Mouse (Mus musculus): ENCODE results near the gene Btrc. TPM values are rescaled to one million over a fixed set of nuclear protein-coding genes. Genes with fewer than 3 reads are reported as not detected.

Btrc gene
- polyA plus RNA-seq, 1 experiment from 2014 or later, result 40.6 TPM

DNA sequence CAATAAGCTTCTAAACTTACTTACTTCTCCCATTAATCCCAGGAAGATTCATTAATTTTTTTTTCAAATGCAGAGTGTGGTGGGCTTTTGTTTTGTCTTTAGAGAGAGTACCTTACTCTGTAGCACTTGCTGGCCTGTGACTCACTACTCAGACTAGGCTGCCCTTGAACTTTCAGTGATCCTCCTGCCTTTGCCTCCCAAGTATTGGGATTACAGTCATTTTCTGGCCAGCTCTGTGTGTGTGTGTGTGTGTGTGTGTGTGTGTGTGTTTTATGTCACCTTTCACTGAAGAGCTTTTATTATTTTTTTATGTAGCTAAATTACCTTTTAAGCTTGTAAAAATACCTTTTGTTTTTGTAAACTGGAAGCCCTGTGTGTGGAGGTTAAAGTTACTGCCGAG is 84.4 kb downstream of the Btrc start:
- H3K4me1 ChIP-seq, result peaks cover 5% of the 10 kb centered on the region; the same call in 1 of the 2 replicates
- no peak overlapping the region for H3K4me3 ChIP-seq
- no peak overlapping the region for H3K27ac ChIP-seq
- H3K36me3 ChIP-seq, result no peaks in the 10 kb centered on the region
- no peak overlapping the region for H3K4me2 ChIP-seq
- H3K9me3 ChIP-seq, result no peaks in the 10 kb centered on the region
- 50% methylated on average over 1 of the region's 1 CpGs for WGBS
- ATAC-seq (ENCODE audit: insufficient number of reproducible peaks, low FRiP score, low TSS enrichment, low read depth), result no peak
- no peak overlapping the region for H3K9ac ChIP-seq
- H3K27me3 ChIP-seq, result no peaks in the 10 kb centered on the region

DNA sequence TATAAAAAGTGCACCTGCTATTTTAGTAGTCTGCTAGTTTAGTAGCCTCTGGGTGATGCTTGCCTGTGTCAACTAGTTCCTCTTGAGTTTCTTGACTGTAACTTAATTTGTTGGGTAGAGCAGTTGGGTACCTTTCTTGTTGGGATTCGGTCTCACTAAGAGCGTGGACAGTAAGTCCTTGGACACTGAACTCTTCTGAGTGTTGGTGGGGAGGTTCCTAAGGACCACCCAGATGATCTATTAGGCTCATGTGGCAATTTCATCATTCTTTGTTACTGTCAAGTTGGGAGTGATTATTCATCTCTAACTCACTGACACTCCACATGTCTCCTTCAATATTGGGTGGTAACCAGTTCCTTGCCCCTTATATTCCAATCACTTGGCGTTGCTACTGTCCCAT is 90.9 kb downstream of the Btrc start:
- no peak overlapping the region for H3K4me2 ChIP-seq
- H3K9me3 ChIP-seq, result no peaks in the 10 kb centered on the region
- no peak overlapping the region for H3K4me3 ChIP-seq
- H3K27ac ChIP-seq, result no peak overlapping the region
- 93% methylated on average over 3 of the region's 3 CpGs for WGBS
- H3K27me3 ChIP-seq, result no peaks in the 10 kb centered on the region; the same call in 1 of the 2 replicates
- H3K36me3 ChIP-seq, result no peaks in the 10 kb centered on the region
- H3K9ac ChIP-seq, result no peak overlapping the region
- no peaks in the 10 kb centered on the region for H3K4me1 ChIP-seq
- ATAC-seq (ENCODE audit: insufficient number of reproducible peaks, low FRiP score, low TSS enrichment, low read depth), result no peak

DNA sequence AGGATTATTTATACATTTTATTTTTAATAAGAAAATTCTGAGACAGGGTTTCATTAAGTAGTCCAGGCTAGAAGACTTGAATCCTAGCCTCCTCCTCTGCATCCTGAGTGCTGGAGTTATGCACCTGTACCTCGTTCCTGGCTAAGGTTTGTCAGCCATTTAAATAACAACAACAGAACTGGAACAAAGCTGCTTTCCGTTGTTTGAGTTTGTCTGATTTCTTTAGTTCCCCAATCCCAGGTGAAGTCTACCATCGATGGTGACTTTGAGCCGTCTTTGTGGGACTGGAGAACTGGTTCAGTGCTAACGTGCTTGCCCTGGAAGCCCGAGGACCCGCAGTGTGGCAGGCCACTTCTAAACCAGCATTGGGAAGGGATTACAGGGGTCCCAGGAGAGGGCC is 93.4 kb downstream of the Btrc start:
- H3K4me2 ChIP-seq, result no peak overlapping the region
- 0 out of 2 replicates have a peak, but pooled peaks cover 2% of the 10 kb centered on the region for H3K4me1 ChIP-seq
- no peak overlapping the region for H3K4me3 ChIP-seq
- H3K27ac ChIP-seq, result no peak overlapping the region
- no peak for ATAC-seq (ENCODE audit: insufficient number of reproducible peaks, low FRiP score, low TSS enrichment, low read depth)
- H3K9ac ChIP-seq, result no peak overlapping the region
- WGBS, result 89% methylated on average over 7 of the region's 7 CpGs
- H3K36me3 ChIP-seq, result no peaks in the 10 kb centered on the region
- H3K27me3 ChIP-seq, result no peaks in the 10 kb centered on the region; the same call in 1 of the 2 replicates
- H3K9me3 ChIP-seq, result no peaks in the 10 kb centered on the region

DNA sequence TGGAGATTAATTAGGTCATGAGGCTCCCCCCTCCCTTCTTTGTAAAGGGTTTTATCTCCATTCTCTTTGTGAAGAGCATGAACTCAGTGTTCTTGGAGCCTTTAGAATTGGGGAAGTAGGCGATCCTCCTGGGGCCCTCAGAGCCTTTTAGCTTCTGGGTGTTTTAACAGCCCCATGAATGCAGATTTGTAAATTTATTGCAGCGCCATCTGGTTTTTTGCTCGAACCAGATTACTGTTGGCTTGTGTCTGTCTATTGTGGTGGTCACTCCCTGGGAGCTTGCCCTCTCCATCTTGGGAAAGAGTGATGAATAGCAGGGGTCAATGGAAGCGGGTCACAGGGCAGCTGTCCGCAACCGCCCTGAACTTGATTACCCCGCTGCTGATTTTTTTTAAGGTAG is 95.2 kb downstream of the Btrc start:
- Histone ChIP-seq H3K4me1 (0 out of 2 replicates have a peak, but pooled peaks cover 2% of the 10 kb centered on the region), H3K9me3 (no peaks in the 10 kb centered on the region), H3K27ac (no peak overlapping the region), H3K9ac (no peak overlapping the region), H3K4me3 (no peak overlapping the region), H3K36me3 (no peaks in the 10 kb centered on the region), H3K4me2 (no peak overlapping the region), H3K27me3 (no peaks in the 10 kb centered on the region; the same call in 1 of the 2 replicates)
- ATAC-seq (ENCODE audit: insufficient number of reproducible peaks, low FRiP score, low TSS enrichment, low read depth), result no peak
- 39% methylated on average over 7 of the region's 7 CpGs for WGBS

DNA sequence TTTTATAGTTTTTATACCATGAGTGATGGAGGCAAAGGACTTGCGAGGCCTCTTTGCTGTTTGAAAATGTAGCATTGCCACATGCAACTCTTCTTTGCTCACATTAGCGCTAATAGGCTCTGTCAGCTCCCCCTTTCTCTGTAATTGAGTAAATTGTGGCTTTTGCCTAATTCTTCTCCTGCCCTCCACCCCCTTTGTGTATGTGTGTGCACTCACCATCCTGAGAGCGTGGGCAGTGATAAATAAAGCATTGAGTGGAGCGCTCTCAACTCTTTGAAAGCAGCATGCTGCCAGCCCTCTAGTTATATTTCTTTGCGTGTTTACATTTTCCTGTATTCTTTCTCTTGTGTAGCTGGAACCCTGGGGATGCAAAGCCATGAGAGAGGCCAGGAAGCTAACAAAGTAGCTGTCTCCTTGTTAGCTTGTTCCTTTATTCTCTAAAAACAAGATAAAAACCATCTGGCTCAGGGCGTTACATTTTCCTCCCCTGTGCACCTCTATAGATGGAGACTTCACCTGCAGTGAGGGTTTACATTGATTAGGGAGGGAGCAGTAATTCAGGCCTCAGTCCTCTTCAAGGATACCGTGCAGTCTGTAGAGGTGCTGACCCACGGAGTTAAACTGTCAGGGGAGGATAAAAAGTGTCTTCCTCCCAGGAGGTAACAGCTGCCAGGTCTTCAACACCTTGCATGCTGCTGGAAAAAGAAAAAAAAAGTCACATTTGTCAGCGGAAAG is 96.6 kb downstream of the Btrc start:
- no peaks in the 10 kb centered on the region; the same call in 1 of the 2 replicates for H3K27me3 ChIP-seq
- WGBS, result 47% methylated on average over 9 of the region's 9 CpGs
- H3K4me2 ChIP-seq, result no peak overlapping the region
- no peaks in the 10 kb centered on the region for H3K36me3 ChIP-seq
- no peak overlapping the region for H3K4me3 ChIP-seq
- H3K9me3 ChIP-seq, result no peaks in the 10 kb centered on the region
- no peak for ATAC-seq (ENCODE audit: insufficient number of reproducible peaks, low FRiP score, low TSS enrichment, low read depth)
- H3K9ac ChIP-seq, result no peak overlapping the region
- H3K4me1 ChIP-seq, result 0 out of 2 replicates have a peak, but pooled peaks cover 2% of the 10 kb centered on the region
- no peak overlapping the region for H3K27ac ChIP-seq

DNA sequence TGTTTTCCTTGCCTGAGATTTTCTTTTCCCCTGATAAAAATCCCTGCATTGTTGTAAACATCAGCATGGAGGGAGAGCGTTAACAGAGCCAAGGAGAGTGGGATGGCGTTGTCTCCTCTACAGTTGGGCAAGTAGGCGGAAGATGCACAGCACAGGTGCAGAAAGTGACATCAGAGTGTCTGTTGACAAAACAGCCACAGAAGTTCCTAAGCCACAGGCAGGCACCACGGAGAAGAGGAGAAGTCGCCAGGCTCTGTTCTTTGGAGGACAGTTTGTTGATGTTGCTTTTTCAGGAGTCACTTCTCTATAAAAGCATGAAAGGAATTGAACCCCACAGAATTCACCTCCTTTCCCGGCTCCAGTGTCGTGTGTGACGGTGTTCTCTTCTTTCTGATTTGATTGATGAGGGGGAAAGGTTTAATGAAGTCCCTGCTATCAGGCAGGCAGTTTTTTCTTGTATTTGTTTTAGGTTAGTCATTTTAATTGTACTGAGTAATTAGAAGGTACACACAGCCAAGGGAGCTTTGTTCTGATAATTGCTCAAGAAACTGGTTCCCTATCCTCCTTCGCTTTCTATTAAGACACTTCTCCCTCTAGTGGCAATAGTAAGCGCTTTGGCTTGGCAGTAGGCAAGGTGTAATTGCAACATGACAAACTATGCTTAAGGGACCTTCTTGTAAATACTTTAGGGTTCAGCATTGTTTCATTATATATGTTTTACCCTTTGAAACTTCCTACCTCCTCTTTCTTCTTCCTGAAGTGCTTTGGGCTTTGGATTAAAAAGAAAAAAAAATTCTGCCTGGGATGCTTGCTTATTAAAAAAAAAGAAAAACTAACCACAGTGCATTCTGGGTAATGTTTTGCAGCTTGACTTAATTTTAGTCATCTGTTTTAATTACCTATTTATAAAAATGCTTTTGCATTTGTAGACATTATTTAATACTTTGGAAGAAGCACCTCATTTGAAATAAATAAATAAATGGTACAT is 97.5 kb downstream of the Btrc start:
- Histone ChIP-seq H3K9ac (no peak overlapping the region), H3K4me1 (0 out of 2 replicates have a peak, but pooled peaks cover 2% of the 10 kb centered on the region), H3K4me2 (no peak overlapping the region), H3K27ac (no peak overlapping the region), H3K27me3 (no peaks in the 10 kb centered on the region; the same call in 1 of the 2 replicates), H3K4me3 (no peak overlapping the region), H3K9me3 (no peaks in the 10 kb centered on the region), H3K36me3 (no peaks in the 10 kb centered on the region)
- no peak for ATAC-seq (ENCODE audit: insufficient number of reproducible peaks, low FRiP score, low TSS enrichment, low read depth)
- WGBS, result 61% methylated on average over 10 of the region's 10 CpGs

DNA sequence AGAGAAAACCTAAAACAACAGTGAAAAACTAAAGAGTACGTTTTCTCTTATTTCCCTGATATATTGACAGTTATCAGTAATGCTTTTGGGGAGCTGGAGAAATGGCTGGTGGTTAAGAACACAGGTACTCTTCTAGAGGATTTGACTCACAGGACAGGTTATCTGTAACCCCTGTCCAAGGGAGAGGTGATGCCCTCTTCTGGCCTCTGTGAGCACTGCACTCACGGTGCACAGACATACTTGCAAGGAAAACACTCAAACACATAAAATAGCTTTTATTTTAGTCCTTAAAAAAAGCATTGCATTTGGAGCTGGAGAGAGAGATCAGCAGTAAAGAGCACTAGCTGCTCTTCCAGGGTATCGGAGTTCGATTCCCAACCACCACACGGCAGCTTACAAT is 106.2 kb downstream of the Btrc start:
- no peak overlapping the region for H3K9ac ChIP-seq
- no peaks in the 10 kb centered on the region for H3K27me3 ChIP-seq
- ATAC-seq (ENCODE audit: insufficient number of reproducible peaks, low FRiP score, low TSS enrichment, low read depth), result no peak
- 96% methylated on average over 5 of the region's 5 CpGs for WGBS
- no peak overlapping the region for H3K4me3 ChIP-seq
- H3K27ac ChIP-seq, result no peak overlapping the region
- H3K9me3 ChIP-seq, result no peaks in the 10 kb centered on the region
- H3K36me3 ChIP-seq, result 0 out of 2 replicates have a peak, but pooled peaks cover 3% of the 10 kb centered on the region
- H3K4me1 ChIP-seq, result peaks cover 15% of the 10 kb centered on the region
- H3K4me2 ChIP-seq, result no peak overlapping the region

DNA sequence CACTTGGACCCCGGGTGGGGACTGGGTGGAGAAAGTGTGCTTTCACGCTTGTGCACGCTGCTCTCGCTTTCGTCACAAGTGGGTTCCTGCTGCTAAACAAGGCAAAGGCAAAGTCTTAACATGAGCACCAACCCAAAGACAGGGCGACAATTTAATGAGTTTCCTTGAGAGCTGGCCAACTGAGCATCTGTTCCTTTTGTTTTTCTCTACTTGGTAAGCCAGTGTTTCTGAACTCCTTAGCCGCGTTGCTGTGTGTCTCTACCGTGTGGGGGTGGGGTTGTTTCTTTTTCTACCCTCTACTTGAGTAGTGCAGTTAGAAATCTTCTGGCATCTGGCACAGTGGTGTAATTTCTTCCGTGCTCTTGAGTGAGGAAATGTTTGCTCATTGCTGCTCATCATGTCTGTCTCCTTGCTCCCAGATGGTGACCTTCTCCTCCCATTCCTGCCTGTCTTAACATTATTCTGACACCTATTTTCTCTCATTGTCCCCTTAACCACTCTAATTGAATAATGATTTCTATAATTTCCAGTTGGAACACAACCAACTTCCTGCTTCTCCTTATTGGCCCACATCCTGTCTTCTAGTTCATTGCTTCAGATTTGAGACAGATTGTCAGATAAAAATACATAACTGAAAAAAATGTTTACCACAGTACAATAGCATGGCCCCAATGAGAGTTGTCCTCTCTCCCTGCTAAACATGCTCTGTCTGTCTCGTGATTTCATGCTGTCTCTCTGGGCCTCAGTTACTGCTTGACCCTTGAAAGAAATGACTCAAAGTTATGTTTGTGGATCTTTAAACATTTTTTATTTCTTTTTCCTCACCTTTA is 109.4 kb downstream of the Btrc start:
- Histone ChIP-seq H3K4me1 (peaks cover 20% of the 10 kb centered on the region), H3K4me2 (no peak overlapping the region), H3K36me3 (0 out of 2 replicates have a peak, but pooled peaks cover 3% of the 10 kb centered on the region), H3K9ac (no peak overlapping the region), H3K9me3 (no peaks in the 10 kb centered on the region), H3K27ac (no peak overlapping the region), H3K27me3 (no peaks in the 10 kb centered on the region), H3K4me3 (no peak overlapping the region)
- ATAC-seq (ENCODE audit: insufficient number of reproducible peaks, low FRiP score, low TSS enrichment, low read depth), result no peak
- WGBS, result 38% methylated on average over 11 of the region's 11 CpGs

DNA sequence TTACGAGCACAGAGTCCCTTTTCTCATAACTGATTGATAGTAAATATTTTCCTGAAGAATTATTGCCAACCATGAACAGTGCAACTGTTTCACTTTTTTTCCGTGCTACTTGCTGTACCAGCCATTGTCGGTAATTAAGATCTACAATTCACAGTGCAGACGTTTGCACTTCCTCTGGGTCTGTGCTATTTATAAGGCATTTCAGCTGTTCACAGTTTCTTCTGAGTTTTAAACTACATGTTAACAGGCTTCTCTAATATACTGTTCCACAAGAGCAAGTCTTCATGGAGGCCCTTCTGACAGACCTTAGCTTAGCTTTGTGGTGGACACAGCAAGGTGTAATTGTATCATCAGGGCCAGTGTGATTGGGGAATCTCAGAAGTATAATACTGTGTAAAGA is 111.2 kb downstream of the Btrc start:
- Histone ChIP-seq H3K4me2 (no peak overlapping the region), H3K9me3 (no peaks in the 10 kb centered on the region), H3K4me3 (no peak overlapping the region), H3K27me3 (no peaks in the 10 kb centered on the region), H3K27ac (no peak overlapping the region), H3K36me3 (0 out of 2 replicates have a peak, but pooled peaks cover 3% of the 10 kb centered on the region), H3K9ac (no peak overlapping the region), H3K4me1 (peaks cover 22% of the 10 kb centered on the region)
- ATAC-seq (ENCODE audit: insufficient number of reproducible peaks, low FRiP score, low TSS enrichment, low read depth), result no peak
- 48% methylated on average over 4 of the region's 4 CpGs for WGBS

DNA sequence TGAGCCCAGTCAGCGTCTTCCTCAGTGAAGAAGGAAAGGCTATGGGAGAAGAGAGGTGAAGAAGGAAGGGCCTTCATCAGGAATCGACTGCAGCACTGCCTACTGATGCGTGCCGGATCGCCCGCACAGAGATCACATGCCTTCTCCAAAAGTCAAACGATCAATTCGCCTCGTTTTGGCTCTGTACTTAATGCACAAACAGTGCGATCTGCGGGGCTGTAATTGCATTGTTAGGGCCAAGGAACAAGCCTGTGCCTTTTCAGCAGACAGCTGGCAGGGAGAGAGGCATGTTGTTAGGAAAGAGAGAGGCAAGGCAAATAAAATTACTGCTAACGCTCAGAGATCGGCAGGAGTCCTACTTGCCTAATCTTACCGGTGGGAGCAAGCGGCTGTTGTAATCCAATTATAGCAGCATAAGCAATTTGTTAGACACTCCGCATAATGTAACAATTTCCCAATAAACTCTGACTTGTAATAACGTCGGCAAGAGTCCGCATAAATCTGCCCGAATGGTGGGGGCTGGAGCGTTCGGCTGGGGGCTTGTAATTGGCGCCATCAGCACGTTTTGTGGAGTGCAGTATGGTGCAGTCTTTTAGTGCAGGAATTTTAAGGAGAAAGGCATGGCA is 112.5 kb downstream of the Btrc start:
- WGBS, result 25% methylated on average over 24 of the region's 24 CpGs
- no peak overlapping the region for H3K9ac ChIP-seq
- H3K4me2 ChIP-seq, result peak overlapping the region; percentile 30
- H3K36me3 ChIP-seq, result 0 out of 2 replicates have a peak, but pooled peaks cover 3% of the 10 kb centered on the region
- H3K27me3 ChIP-seq, result no peaks in the 10 kb centered on the region
- peaks cover 23% of the 10 kb centered on the region for H3K4me1 ChIP-seq
- no peaks in the 10 kb centered on the region for H3K9me3 ChIP-seq
- H3K4me3 ChIP-seq, result no peak overlapping the region; the same call in 1 of the 2 replicates
- no peak overlapping the region for H3K27ac ChIP-seq
- ATAC-seq (ENCODE audit: insufficient number of reproducible peaks, low FRiP score, low TSS enrichment, low read depth), result no peak

DNA sequence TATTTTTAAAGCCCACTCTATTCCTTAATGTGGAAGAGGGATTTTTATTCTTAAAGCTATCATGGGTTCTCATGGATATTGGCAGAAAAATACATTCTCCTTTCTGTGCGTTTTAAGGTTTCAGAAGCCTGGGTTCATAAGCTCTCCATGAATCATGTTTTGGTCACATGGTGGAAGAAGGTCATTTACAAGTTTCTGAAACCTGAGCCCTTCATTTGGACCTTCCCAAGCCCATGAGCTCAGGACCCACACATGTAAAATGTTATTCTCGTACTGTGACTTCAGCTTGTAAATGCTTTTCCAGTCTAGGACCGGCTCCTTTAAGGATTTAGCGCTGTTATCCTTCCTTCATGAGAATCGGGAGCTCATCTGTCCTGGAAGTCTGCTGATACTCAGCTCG is 116.0 kb downstream of the Btrc start:
- Histone ChIP-seq H3K4me1 (peaks cover 14% of the 10 kb centered on the region), H3K9me3 (no peaks in the 10 kb centered on the region), H3K4me2 (no peak overlapping the region), H3K36me3 (no peaks in the 10 kb centered on the region), H3K9ac (no peak overlapping the region), H3K27me3 (no peaks in the 10 kb centered on the region), H3K4me3 (no peak overlapping the region), H3K27ac (no peak overlapping the region)
- WGBS, result 65% methylated on average over 6 of the region's 6 CpGs
- no peak for ATAC-seq (ENCODE audit: insufficient number of reproducible peaks, low FRiP score, low TSS enrichment, low read depth)

Measured in limb, embryonic 15.5 days (tissue).